Mouse (Mus musculus) liver, postnatal 0 days (tissue): ENCODE measurements at regions not wholly inside any gene's neighbourhood (a gene's known extent, or its start where the extent isn't known, plus 50 kb on each side); places are given as distances from the start of the nearest gene placed in this dataset.

Experiments
- CTCF ChIP-seq: sonication (generic); IDR thresholded peaks from 2 replicates; pipeline ENCODE4 v1.5.1; 2016; ENCODE audit warnings: antibody characterized with exemption, low read depth
- EP300 ChIP-seq: IDR thresholded peaks from 2 replicates; pipeline ENCODE4 v1.6.1; 2016; ENCODE audit warnings: antibody characterized with exemption, low read depth, mild to moderate bottlenecking

DNA sequence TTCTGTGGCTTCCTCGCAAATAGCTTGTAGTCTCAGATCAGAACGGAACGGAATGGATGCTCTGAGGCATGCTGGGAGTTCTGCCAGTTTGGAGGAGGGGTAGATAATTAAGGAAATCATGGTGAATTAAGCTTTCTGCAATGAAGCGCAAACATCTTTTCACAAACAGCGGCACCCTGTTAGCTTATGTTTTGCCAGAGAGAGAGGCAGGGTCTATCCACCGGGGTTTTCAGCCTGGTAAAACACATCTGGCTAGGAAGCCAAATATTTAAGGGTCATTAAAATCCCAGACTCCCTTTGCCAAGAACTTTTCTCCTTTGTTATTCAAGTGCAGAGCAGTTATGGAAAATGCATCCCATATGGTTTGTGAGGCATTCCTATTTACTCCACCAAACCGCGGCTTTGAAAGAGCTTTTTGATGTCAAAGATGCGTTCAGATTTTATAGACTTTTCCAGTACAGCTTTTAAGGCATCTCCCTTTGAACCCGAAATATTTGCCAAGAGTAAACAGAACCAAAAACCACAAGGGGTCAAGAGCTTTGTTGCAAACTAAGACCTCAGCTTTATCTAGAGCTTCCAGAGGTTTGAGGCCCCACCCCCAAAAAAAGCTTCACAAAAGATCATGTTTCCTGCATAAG lies 287.4 kb upstream of the Cdh5 start:
- TF ChIP-seq CTCF = no peak
- no peak for TF ChIP-seq EP300
